Mouse (Mus musculus): Measurements from ENCODE around the gene Rgs6.

Rgs6 gene

DNA sequence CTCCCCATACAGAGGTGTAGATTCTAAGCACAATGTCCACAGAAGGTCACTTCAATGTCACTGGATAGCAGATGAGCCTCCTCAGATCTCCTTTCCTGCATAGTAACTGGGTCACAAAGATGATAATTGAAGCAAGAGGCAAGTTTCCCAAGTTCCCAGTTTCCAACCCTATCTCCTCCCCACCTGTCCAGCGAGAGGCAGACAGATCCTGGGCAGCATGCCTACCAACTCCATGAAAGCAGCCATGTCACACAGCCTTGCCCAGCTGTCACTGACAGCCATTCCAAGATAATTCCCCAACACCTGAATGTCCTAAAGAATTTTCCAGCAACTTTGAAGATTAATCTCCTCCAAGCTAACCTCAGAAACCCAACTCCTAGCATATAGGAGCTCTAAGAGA lies 399.6 kb downstream of the Rgs6 start:
- DNase-seq = no peak

DNA sequence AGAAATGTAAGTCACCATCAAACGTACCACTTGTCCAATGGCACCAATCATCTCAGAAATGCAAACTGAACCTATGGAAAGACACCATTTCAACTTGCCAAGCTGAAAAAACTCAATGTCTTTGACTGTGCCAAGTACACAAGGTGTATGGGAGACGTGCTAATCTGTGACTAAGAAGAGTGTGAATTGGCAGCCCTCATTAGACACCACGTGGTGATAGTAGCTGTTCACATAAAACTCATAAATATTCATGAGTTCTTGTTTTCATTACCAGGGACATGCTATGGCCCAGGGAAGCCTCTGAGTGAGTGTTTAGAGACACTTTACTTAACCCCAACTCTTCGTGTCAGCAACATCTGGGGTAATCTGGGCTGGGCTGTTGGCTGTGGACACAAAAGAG lies 405.8 kb downstream of the Rgs6 start:
- DNase-seq = no peak

GRCm38 (mm10) chr12:82996775-82997174 lies 408.7 kb downstream of the Rgs6 start:
- no peak for DNase-seq

DNA sequence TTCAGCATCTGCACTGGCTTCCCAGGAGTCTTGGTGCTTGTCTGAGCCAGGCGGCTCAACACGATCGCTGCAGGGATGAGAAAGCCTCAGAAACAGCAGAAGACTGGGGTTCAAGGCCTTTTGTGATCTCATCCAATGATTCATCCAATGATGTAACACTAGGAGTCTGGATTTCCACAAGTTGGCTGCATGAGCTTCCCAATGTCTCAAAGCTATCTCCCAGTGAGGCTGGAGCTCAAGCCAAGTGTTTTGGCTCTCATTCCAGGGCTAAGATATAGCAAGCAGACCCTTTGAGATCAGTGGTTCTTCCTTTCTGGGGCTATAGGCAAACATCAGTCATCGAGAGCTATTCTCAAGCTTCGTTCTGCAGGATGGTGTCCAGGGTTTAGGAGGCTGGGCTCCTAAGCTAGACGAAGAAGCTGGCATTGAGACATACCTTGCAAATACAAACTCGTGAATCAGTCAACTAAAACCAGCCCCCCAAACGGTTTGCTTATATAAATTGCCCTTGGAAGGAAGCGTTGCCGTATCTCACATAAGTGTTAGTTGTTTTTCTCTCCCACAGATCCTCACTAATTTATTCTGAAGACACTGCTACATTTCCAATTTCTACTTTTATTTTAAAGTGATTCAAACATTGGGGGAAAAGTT lies 410.7 kb downstream of the Rgs6 start:
- DNase-seq = no peak

- DNase-seq = no peak
Observed at GRCm38 (mm10) chr12:82999333-83000032, 411.4 kb downstream of the Rgs6 start.

DNA sequence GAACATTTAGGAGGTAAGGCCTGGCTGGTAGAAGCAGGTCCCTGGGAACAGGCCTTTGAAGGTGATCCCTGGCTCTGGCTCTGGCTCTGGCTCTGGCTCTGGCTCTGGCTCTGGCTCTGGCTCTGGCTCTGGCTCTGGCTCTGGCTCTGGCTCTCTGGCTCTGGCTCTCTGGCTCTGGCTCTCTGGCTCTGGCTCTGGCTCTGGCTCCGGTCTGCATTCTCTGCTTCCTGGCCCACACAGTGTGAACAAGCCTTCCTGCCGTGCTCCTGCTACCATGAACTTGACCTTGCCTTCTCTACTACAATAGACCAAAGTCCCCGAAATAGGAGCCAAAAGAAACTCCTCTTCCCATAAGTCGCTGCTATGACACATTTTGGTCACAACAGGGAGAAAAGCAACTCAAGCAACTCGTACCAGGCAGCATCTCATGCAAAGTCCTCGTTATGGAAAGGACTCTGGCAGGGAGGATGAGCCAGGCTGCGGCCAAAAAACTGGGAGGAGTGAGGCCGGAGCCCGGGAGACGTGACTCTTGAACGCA lies 412.0 kb downstream of the Rgs6 start:
- DNase-seq = peak; percentile 14 to 16

DNA sequence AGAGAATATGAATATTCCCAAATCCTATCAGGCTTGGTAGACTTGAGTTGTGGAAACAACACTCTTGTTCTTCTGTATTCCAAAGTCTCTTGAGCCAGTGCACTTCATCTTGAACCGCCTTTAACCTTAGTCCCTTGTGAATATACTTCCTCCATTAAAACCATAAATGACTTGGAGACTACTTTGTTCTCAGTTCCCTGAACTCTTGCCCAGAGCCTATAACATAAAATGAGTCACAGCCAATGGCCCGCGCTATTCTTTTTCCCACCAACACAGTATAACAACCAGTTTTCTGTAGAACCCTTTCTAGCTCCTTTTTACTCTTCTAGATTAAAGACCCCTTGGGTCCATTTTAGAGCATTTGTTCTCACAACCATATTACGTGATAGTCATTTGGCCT lies 412.9 kb downstream of the Rgs6 start:
- no peak for DNase-seq

DNA sequence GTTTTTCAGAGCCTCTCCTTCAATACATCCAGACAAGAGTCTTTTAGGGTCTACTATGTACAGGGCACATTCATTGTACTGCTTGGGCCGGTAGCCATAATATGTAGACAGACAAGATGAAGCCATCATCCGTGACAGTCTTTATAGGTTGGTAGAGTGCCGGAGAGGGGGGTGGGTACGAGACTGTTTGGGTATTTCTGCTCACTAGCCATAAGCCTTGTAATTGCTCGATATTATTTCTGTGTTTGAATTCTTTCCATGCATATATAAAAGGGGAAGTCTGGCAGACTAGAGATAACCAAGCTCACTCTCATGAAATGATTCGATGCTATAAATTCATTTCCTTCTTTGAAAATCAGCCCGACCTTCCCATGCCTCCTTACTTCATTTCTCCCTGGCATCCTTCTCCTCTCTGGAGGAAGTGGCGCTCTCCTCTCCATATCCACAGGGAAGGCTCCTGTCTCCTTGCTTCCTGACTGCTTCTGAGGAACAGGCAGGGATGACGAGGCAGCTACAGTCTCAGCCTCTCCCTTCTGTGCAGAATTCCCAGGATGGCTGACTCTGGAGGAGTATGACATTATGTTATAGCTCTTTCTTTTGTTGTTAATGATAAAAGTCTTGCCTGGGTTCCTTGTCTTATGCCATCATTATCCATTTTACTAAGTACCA lies 416.1 kb downstream of the Rgs6 start:
- no peak for DNase-seq

DNA sequence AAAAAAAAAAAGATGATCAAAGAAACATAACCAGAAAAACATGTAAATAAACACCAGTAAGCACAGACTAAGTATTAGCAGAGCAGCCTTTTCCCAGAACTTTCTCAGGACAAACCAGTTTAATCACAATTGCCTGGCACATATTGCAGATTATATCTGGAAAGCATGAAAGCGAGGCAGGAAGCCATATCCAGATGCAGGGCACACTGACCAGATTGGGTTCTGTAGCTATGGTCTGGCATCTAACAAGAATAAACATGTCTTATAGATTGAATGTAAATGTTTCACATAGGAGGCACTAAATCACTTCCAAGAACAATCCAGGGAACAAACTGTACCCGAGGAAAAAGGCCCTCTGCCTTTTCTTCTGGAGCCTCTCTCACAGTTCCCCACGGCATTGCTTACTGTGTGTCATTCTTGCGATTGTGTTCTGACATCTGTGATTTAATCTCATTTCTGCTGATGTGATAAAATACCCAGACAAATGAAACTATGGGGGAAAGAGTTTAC lies 423.0 kb downstream of the Rgs6 start:
- DNase-seq = no peak

DNA sequence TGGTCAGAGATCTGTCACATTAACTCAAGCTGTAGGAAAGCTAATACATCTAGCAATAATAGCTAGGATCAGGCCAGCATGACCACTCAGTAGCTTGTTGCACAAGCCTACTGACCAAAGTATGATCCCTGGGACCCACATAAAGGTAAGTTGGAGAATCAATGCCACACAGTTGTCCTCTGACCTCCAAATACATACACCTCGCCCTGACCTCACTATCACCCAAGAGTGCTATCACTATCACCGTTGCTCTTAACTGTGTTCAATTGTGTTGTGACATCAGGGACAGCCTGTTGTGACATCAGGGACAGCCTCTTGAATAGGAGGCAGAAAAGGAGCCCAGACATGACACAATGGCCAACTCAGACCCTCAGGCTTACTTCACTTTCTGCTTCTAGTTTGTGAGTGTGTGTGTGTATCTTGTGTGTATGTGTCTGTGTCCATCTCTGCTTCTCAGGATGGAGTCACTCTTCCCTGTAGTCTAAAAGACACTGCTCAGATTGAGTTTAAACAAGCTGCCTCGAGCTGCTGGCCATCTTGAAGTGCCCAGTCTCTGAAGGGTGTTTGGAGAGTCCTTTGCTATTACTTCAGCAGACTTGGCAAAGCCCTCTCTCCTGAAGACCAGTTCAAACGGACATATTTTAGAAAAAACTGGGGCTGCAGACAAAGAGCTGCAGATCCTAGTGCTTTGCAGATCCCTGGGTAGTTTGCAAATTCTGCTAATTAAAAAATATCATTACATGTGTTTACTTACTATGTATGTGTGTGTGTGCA lies 426.0 kb downstream of the Rgs6 start:
- no peak for DNase-seq

GRCm38 (mm10) chr12:83014848-83015247 lies 426.8 kb downstream of the Rgs6 start:
- no peak for DNase-seq

DNA sequence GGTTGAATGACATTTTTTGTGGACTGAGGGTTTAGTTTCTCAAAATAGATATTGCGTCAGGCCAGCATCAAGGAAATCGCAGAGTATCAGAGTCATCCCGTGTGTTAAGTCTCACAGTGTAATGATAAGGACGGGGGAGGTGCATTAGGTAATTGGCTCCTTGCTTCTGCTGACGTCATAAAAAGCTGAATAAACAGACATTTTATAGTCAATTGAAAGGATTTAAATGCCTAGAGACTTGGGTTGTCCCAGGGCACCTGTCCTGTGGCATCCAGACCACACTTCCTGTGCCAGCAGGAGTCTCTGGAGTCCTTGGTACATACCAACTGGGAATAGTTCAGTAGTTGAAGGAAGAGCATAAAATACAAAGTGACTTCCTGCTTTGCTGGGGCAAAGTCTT lies 427.3 kb downstream of the Rgs6 start:
- DNase-seq = no peak

DNA sequence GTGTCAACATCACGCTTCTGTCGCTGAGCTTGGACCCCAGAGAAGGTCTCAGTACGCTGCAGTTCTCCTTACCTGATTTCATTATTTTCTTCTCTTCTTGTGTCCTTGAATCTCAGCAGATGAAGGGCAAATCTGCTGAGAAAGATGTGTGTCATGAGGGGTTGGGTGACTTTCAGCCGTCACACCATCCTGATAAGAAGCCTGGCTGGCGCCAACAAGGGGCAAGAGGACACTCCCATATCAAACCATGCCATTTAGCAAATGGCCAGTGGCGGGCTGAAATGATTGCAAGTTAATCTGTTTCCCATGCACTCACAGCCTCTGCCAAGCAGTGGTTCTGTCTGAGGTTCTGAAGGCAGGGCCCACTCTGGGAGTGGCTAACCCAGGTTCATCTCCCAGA lies 428.4 kb downstream of the Rgs6 start:
- DNase-seq = no peak

GRCm38 (mm10) chr12:83018005-83018404 lies 429.9 kb downstream of the Rgs6 start:
- DNase-seq = peak; percentile 76 to 90

GRCm38 (mm10) chr12:83026985-83027384 lies 438.9 kb downstream of the Rgs6 start:
- no peak for DNase-seq

- DNase-seq = no peak
Observed at GRCm38 (mm10) chr12:83033171-83033835, 445.2 kb downstream of the Rgs6 start.

DNA sequence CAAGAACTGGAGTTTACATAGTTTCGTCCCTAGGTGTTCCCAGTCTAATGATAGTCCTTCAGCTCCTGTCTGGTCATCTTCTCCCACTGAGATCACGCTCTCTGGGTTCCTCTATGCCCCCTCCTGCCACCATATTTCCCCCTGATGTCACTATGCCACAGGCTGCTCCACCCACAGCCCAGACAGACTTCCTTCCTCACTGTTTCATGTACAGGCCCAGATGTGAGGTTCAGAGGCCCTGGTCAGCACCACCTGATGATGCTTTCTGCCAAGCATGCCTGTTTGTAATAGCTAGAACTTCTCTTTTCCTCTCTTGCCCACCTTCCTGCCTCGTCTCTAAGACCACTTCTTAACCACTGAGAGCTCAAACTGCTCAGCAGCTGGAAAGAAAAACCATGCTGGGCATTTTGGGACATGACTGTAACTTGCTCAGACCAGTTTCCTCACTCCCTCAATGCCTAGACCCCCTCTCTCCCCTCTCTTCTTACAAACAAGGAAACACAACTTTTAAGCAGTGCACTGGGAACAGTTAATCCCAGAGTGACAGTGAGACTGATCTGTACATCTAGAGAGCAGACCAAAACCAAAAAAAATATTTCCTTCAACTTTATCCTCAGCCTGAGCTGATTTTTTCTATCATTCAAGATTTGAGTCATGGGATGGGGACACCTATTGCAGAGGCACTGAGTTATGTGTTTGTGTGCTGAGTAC lies 446.9 kb downstream of the Rgs6 start:
- no peak for DNase-seq

DNA sequence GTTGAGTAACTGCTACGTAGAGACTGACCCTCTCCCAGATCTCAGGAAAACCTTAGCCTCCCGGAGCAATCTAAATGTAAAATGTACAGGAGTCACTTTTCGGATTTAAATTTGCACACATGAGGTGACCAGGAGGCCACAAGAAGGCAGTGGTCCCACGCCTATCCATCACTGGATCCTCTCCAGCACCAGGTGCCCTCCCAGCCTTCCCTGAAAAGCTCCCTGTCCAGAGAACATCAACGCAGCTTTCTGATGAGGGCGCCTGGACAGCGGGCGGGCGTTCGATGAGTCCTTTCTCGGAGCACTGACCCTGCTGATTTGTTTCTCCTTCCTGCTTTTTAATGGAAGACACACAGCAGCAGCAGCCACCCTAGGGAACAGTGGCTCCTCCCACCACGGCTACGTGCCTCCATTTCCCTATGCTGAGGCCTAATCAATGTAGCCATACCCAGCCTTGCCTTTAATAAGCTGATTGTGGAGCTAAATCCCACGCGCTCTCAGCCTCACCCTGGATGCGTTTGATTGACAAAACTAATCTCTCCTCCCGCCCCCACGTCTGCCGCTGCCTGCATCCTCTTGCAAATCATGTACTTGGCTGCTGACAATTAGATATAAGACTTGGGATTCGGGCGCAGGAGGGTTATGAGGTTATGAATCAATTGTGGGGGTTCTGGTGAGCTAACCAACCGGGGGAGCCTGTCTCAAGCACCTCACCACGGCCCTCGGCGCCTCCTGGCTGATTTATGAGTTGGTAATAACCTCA lies 449.9 kb downstream of the Rgs6 start:
- DNase-seq = no peak

- DNase-seq = no peak
Observed at GRCm38 (mm10) chr12:83038779-83039178, 450.7 kb downstream of the Rgs6 start.

- no peak for DNase-seq
Observed at GRCm38 (mm10) chr12:83039859-83040258, 451.8 kb downstream of the Rgs6 start.

All from cerebellum, postnatal 36 days (tissue).